Mouse (Mus musculus) testis, adult 2 months (tissue): Measurements from ENCODE around the gene Nell2. TPM values are rescaled to one million over a fixed set of nuclear protein-coding genes. Genes with fewer than 3 reads are reported as not detected.

Source experiments
- H3K27ac ChIP-seq: fragments of 200-500 bp; 2 replicates; pipeline ENCODE4 v1.5.1; 2012; ENCODE audit warnings: low read depth, low read length; ENCODE audit not compliant: control insufficient read depth, insufficient read depth
- H3K27me3 ChIP-seq: fragments of 200-500 bp; 2 replicates; pipeline ENCODE4 v1.6.1; 2012; ENCODE audit warnings: mild to moderate bottlenecking, low read length, moderate library complexity; ENCODE audit not compliant: control insufficient read depth, insufficient read depth
- H3K36me3 ChIP-seq: fragments of 200-500 bp; 2 replicates; pipeline ENCODE4 v1.6.1; 2012; ENCODE audit warnings: mild to moderate bottlenecking, low read length; ENCODE audit not compliant: control insufficient read depth, insufficient read depth
- H3K4me1 ChIP-seq: fragments of 200-500 bp; 2 replicates; pipeline ENCODE4 v1.6.1; 2012; ENCODE audit warnings: low read length; ENCODE audit not compliant: control insufficient read depth, insufficient read depth
- H3K4me3 ChIP-seq: fragments of 200-500 bp; 2 replicates; pipeline ENCODE4 v1.5.1; 2012; ENCODE audit warnings: low read depth, mild to moderate bottlenecking, low read length, moderate library complexity, mixed read lengths; ENCODE audit not compliant: control insufficient read depth
- CTCF ChIP-seq: fragments of 200-500 bp; IDR thresholded peaks from 2 replicates; pipeline ENCODE4 v1.5.1; 2012; ENCODE audit warnings: low read depth, mild to moderate bottlenecking, inconsistent platforms, low read length, moderate library complexity; ENCODE audit not compliant: control insufficient read depth, insufficient read depth, insufficient replicate concordance
- POLR2A ChIP-seq: fragments of 200-500 bp; IDR thresholded peaks from 2 replicates; pipeline ENCODE4 v1.6.1; 2012; ENCODE audit warnings: low read depth, mild to moderate bottlenecking, inconsistent platforms, low read length, moderate library complexity; ENCODE audit not compliant: control insufficient read depth
- polyA plus RNA-seq: library from polyadenylated mRNA; depleted of rRNA; stranded (reverse); fragments of >200 nt; gene quantifications from 2 replicates; pipeline ENCODE4 v1.2.3, GENCODE M21; 2012

Nell2 gene
- polyA plus RNA-seq, 1 experiment, result 11.7 TPM

DNA sequence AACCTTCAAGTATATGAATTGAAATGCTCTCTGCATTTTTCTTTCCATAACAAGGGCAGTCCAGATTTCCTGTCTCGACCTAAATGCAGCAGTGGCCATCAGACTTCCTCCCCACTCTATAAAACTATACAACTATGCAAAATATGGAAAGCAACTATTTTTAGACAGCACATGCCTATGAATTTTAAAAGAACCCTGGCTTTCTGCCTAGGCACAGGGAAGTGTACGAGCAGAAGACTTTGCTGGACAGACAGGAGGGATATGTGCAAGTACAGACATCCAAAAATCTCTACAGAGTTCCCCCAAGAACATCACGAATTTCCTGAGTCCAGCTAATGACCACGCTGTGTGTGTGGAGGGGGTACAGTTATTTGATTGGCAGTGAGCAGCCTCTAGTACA lies 32.7 kb downstream of the Nell2 start:
- Histone ChIP-seq H3K4me3 (no peak overlapping the region), H3K27ac (no peak overlapping the region), H3K4me1 (no peaks in the 10 kb centered on the region), H3K36me3 (no peaks in the 10 kb centered on the region), H3K27me3 (no peaks in the 10 kb centered on the region)
- no peak for TF ChIP-seq POLR2A
- TF ChIP-seq CTCF, result no peak

DNA sequence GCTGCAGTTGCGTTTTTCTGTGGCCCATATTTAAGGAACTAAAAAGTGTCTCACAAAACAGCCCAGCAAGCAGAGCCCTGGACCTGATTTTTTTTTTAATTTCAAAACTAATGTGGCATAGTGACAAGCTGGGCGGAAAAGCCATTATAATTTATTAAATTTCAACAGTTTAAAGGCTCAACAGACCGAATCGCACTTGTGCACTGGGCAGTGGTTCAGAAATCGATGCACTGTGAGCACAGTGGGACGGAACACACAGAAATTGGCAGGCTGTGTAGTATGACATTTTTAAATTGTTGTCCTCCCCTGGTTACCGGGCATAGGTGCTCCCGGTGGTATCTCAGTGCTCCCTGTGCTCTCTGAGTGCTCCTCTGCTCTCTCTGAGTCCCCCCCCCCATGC lies 33.2 kb downstream of the Nell2 start:
- TF ChIP-seq CTCF, result no peak
- no peak for TF ChIP-seq POLR2A

DNA sequence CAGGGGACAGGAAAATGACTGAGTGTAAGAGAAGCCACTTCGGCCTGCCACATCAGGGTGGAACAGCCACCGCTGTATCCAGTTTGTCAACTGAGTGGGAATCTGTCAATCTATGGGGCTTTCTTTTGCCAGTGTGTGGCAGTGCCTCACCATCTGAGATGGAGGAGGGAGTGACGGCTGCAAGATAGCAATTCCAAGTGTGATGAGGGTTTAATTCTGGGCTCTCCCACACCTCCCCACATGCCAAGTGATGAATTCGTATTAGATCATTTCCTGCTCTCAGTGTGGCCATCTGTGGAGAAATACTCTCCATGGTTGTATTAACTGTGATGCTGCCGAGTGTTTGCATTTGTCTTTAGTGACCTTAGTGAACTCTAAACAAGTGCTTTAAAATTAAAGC lies 36.2 kb downstream of the Nell2 start:
- no peak for TF ChIP-seq POLR2A
- no peak for TF ChIP-seq CTCF
- H3K36me3 ChIP-seq, result no peaks in the 10 kb centered on the region
- no peaks in the 10 kb centered on the region for H3K27me3 ChIP-seq
- no peak overlapping the region for H3K4me3 ChIP-seq
- no peak overlapping the region for H3K27ac ChIP-seq
- no peaks in the 10 kb centered on the region for H3K4me1 ChIP-seq

More for the DNA sequence above, 33.2 kb downstream of the Nell2 start:
- H3K4me1 ChIP-seq, result no peaks in the 10 kb centered on the region
- H3K4me3 ChIP-seq, result no peak overlapping the region
- no peak overlapping the region for H3K27ac ChIP-seq
- no peaks in the 10 kb centered on the region for H3K27me3 ChIP-seq
- H3K36me3 ChIP-seq, result no peaks in the 10 kb centered on the region

DNA sequence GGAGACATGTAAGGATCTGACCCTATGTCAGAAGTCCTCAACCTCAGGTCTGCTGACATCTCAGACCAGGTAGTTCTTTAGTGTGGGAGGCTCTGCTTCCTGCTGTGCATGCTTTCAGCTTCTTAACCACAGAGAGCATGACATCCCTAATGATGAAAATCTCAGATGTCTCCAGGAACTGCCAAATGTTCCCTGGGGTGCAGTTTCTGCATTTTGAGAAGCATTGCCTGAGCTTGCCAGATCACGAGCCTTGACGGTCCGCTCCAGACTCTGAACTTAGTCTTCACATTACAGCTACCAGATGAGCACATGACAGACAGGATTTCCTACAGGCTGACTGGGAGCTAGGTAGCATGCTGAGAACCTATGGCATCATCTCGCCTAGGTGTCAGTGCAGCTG lies 39.2 kb downstream of the Nell2 start:
- TF ChIP-seq POLR2A (no peak), CTCF (no peak)
- no peak overlapping the region for H3K27ac ChIP-seq
- no peaks in the 10 kb centered on the region for H3K27me3 ChIP-seq
- H3K4me1 ChIP-seq, result no peaks in the 10 kb centered on the region
- H3K4me3 ChIP-seq, result no peak overlapping the region
- no peaks in the 10 kb centered on the region for H3K36me3 ChIP-seq

DNA sequence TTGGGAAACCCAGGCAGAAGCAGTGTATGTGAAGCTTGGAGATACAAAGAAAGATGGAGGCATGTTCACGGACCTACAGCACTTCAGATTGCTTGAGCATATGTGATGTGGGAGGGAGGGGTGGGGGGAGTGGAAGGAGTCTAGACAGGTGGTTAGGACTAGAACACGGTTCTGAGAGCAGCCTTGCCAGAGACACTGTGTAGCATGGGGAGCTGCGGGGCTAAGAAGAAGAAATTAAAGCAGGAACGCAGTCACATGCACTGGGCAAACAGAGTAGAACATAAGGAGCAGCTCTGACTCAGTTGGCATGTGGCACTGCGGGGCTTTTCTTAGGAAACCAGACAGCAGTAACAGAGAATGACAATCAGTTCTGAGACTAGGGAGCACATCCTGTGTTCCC lies 40.4 kb downstream of the Nell2 start:
- Histone ChIP-seq H3K27ac (no peak overlapping the region), H3K36me3 (no peaks in the 10 kb centered on the region), H3K4me1 (no peaks in the 10 kb centered on the region), H3K27me3 (no peaks in the 10 kb centered on the region), H3K4me3 (no peak overlapping the region)
- TF ChIP-seq CTCF (no peak), POLR2A (no peak)

DNA sequence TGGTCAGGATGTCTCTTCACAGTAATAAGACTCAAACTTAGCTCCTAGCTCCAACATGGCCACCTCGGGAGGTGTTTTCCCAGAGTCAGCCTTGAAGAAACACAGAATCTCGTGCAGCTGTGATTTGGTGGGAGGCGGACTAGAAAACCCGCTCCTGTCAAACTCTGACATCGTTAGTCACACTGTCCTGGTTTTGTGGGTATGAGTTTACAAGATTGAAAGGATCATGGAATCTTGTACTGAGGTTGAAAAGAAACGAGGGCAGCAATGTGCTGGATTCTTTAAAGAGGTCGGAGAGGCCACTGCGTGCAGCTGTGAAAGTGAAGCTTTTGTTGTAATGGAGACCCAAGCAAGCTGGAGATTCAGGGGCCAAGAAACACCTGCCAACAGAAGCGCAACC lies 46.4 kb downstream of the Nell2 start:
- no peak overlapping the region for H3K27ac ChIP-seq
- no peak overlapping the region for H3K4me3 ChIP-seq
- H3K36me3 ChIP-seq, result no peaks in the 10 kb centered on the region
- no peaks in the 10 kb centered on the region for H3K4me1 ChIP-seq
- TF ChIP-seq CTCF (no peak), POLR2A (no peak)
- H3K27me3 ChIP-seq, result no peaks in the 10 kb centered on the region

DNA sequence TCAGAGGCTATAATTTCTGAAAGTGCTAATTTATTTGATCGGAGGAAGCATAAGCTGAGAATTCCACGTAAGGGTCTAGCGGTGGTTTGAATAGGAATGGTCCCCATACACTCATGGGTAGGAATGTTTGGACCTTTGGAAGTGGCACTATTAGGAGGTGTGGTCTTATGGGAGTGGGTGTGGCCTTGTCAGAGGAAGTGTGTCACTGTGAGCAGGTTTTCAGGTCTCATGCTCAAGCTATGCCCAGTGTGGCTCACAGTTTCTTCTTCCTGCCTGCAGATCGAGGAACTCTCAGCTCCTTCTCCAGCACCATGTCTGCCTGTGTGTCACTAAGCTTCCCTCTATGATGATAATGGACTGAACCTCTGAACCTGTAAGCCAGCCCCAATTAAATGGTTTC lies 46.8 kb downstream of the Nell2 start:
- Histone ChIP-seq H3K4me3 (no peak overlapping the region), H3K27ac (no peak overlapping the region), H3K4me1 (no peaks in the 10 kb centered on the region), H3K36me3 (no peaks in the 10 kb centered on the region), H3K27me3 (no peaks in the 10 kb centered on the region)
- TF ChIP-seq CTCF (no peak), POLR2A (no peak)

DNA sequence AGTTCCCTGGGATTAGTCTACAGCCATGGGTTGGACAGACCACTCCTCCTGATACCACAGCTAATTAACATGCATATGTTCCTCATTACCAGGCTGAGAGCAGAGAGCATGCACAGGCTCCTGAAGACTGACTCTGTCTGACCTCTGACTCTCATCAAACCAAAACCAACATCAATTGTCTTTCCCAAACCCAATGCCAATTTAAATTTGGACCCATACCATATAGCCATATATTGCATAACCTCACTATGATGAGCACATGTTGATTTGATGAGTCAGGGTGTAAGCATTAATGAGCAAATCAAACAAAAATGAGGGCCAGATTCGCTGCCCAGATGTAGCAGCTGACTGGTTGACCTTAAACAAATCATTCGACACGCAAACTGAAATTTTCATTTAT lies 51.9 kb downstream of the Nell2 start:
- no peaks in the 10 kb centered on the region for H3K36me3 ChIP-seq
- H3K27me3 ChIP-seq, result no peaks in the 10 kb centered on the region
- no peak overlapping the region for H3K4me3 ChIP-seq
- no peak overlapping the region for H3K27ac ChIP-seq
- no peaks in the 10 kb centered on the region for H3K4me1 ChIP-seq
- no peak for TF ChIP-seq CTCF
- TF ChIP-seq POLR2A, result no peak
